In genomic region chr12:104938935-104939334, GRCm38 (mm10) we compare ENCODE assay signal across 9 mouse cellular contexts.
DNase-seq lines count a peak whose midpoint lies in the region; ATAC-seq and TF ChIP-seq lines count a peak whose summit lies in the region.
"Had no signal": no experiment of that assay in that cellular context is flagged by ENCODE, and none has a peak within 500 bp of the region (broad histone marks: within the 10 kb centered on the region; RNA-seq: fewer than 3 reads in every experiment).

No protein-coding gene starts in this region.

- peaks cover 17% of the 10 kb centered on the region; the same call in 1 of the 2 replicates for H3K4me1 ChIP-seq in hindbrain, embryonic 13.5 days (replicated peaks)
- H3K4me1 ChIP-seq in hindbrain, embryonic 12.5 days = peaks cover 9% of the 10 kb centered on the region; the same call in 1 of the 2 replicates
- H3K4me1 ChIP-seq in midbrain, embryonic 13.5 days (replicated peaks) = peaks cover 10% of the 10 kb centered on the region; the same call in 1 of the 2 replicates
- peaks cover 12% of the 10 kb centered on the region; the same call in 1 of the 2 replicates for H3K4me1 ChIP-seq in midbrain, embryonic 10.5 days
- no peaks in the 10 kb centered on the region for H3K4me1 ChIP-seq in forebrain, postnatal 0 days (ENCODE audit: insufficient read depth)
- no peaks in the 10 kb centered on the region for H3K4me1 ChIP-seq in small intestine, adult 2 months (ENCODE audit: control insufficient read depth, insufficient read depth, insufficient read length, low read length)

- no peak overlapping the region for H3K27ac ChIP-seq in hindbrain, embryonic 13.5 days
- no peak overlapping the region for H3K27ac ChIP-seq in hindbrain, embryonic 12.5 days
- H3K27ac ChIP-seq in midbrain, embryonic 13.5 days = no peak overlapping the region
- no peak overlapping the region for H3K27ac ChIP-seq in midbrain, embryonic 10.5 days (replicated peaks)
- H3K27ac ChIP-seq in forebrain, postnatal 0 days (ENCODE audit: low read depth, low read length) = no peak overlapping the region
- H3K27ac ChIP-seq in small intestine, adult 2 months (ENCODE audit: insufficient read depth, low read depth, low read length) = no peak overlapping the region

- TF ChIP-seq POLR2A in small intestine, adult 2 months (IDR thresholded peaks at IDR 0.05; ENCODE audit: low read depth, low read length) = no peak

- no peak for DNase-seq in midbrain, embryonic 10.5 days (ENCODE audit: low spot score)
- DNase-seq in forebrain, postnatal 0 days = no peak
- DNase-seq in urinary bladder, postnatal 25 days (ENCODE audit: low spot score) = no peak

- H3K9ac ChIP-seq in hindbrain, embryonic 13.5 days = no peak overlapping the region
- no peak overlapping the region for H3K9ac ChIP-seq in hindbrain, embryonic 12.5 days
- no peak overlapping the region for H3K9ac ChIP-seq in midbrain, embryonic 13.5 days (replicated peaks)
- H3K9ac ChIP-seq in forebrain, postnatal 0 days = no peak overlapping the region

- peaks cover 25% of the 10 kb centered on the region; the same call in 1 of the 2 replicates for H3K27me3 ChIP-seq in hindbrain, embryonic 13.5 days
- peaks cover 6% of the 10 kb centered on the region; the same call in 1 of the 2 replicates for H3K27me3 ChIP-seq in hindbrain, embryonic 12.5 days
- H3K27me3 ChIP-seq in midbrain, embryonic 13.5 days = peaks cover 11% of the 10 kb centered on the region
- H3K27me3 ChIP-seq in midbrain, embryonic 10.5 days (ENCODE audit: low read depth, poor library complexity, severe bottlenecking) = peaks cover 7% of the 10 kb centered on the region; the same call in 1 of the 2 replicates
- no peaks in the 10 kb centered on the region for H3K27me3 ChIP-seq in forebrain, postnatal 0 days (ENCODE audit: insufficient read depth, low read length)
- H3K27me3 ChIP-seq in small intestine, adult 2 months (ENCODE audit: control insufficient read depth, insufficient read depth, low read length) = no peaks in the 10 kb centered on the region
- H3K27me3 ChIP-seq: megakaryocyte, embryonic 14.5 days had no signal

- no peaks in the 10 kb centered on the region for H3K36me3 ChIP-seq in hindbrain, embryonic 13.5 days
- no peaks in the 10 kb centered on the region for H3K36me3 ChIP-seq in hindbrain, embryonic 12.5 days
- no peaks in the 10 kb centered on the region for H3K36me3 ChIP-seq in midbrain, embryonic 13.5 days
- no peaks in the 10 kb centered on the region for H3K36me3 ChIP-seq in midbrain, embryonic 10.5 days
- no peaks in the 10 kb centered on the region for H3K36me3 ChIP-seq in forebrain, postnatal 0 days (ENCODE audit: insufficient read depth)
- peaks cover 3% of the 10 kb centered on the region; the same call in 1 of the 2 replicates for H3K36me3 ChIP-seq in small intestine, adult 2 months (ENCODE audit: control insufficient read depth, insufficient read depth, low read length)

- 0 out of 2 replicates have a peak, but pooled peaks have one; percentile 19 for TF ChIP-seq CTCF in forebrain, postnatal 0 days (IDR thresholded peaks at IDR 0.05; ENCODE audit: low read depth)
- peak; percentile 11; the same call in 1 of the 2 replicates for TF ChIP-seq CTCF in small intestine, adult 2 months (IDR thresholded peaks at IDR 0.05; ENCODE audit: extremely low read depth, insufficient read length, insufficient replicate concordance, low read depth, low read length)

- 0 out of 2 replicates have a peak, but pooled peaks have one; percentile 25 for ATAC-seq in hindbrain, embryonic 13.5 days (ENCODE audit: low FRiP score)
- no peak for ATAC-seq in hindbrain, embryonic 12.5 days (ENCODE audit: low FRiP score)
- peak; percentile 34; the same call in 1 of the 2 replicates for ATAC-seq in midbrain, embryonic 13.5 days
- no peak; the same call in 1 of the 2 replicates for ATAC-seq in forebrain, postnatal 0 days
- no peak for ATAC-seq in erythroblast, adult 5-6 weeks (replicated peaks; ENCODE audit: low FRiP score, poor library complexity, severe bottlenecking)

- H3K4me3 ChIP-seq in hindbrain, embryonic 13.5 days = no peak overlapping the region
- H3K4me3 ChIP-seq in hindbrain, embryonic 12.5 days = no peak overlapping the region
- H3K4me3 ChIP-seq in midbrain, embryonic 13.5 days (replicated peaks) = no peak overlapping the region
- H3K4me3 ChIP-seq in midbrain, embryonic 10.5 days = no peak overlapping the region
- no peak overlapping the region for H3K4me3 ChIP-seq in forebrain, postnatal 0 days (ENCODE audit: low read depth, low read length)
- H3K4me3 ChIP-seq in small intestine, adult 2 months (ENCODE audit: low read depth, low read length) = no peak overlapping the region
- H3K4me3 ChIP-seq: megakaryocyte, embryonic 14.5 days had no signal

- no peaks in the 10 kb centered on the region for H3K9me3 ChIP-seq in hindbrain, embryonic 13.5 days
- 0 out of 2 replicates have a peak, but pooled peaks cover 4% of the 10 kb centered on the region for H3K9me3 ChIP-seq in hindbrain, embryonic 12.5 days (replicated peaks)
- no peaks in the 10 kb centered on the region for H3K9me3 ChIP-seq in midbrain, embryonic 13.5 days
- no peaks in the 10 kb centered on the region for H3K9me3 ChIP-seq in midbrain, embryonic 10.5 days (replicated peaks)
- H3K9me3 ChIP-seq in forebrain, postnatal 0 days (ENCODE audit: low read length) = no peaks in the 10 kb centered on the region

- 72% methylated on average over 5 of the region's 5 CpGs for WGBS in hindbrain, embryonic 13.5 days
- WGBS in hindbrain, embryonic 12.5 days = 67% methylated on average over 5 of the region's 5 CpGs
- WGBS in midbrain, embryonic 13.5 days = 73% methylated on average over 5 of the region's 5 CpGs
- 74% methylated on average over 5 of the region's 5 CpGs for WGBS in midbrain, embryonic 10.5 days
- WGBS in forebrain, postnatal 0 days = 65% methylated on average over 5 of the region's 5 CpGs
- 48% methylated on average over 5 of the region's 5 CpGs for WGBS in small intestine, adult 2 months

- no peak overlapping the region for H3K4me2 ChIP-seq in hindbrain, embryonic 13.5 days
- no peak overlapping the region for H3K4me2 ChIP-seq in hindbrain, embryonic 12.5 days (replicated peaks)
- no peak overlapping the region for H3K4me2 ChIP-seq in midbrain, embryonic 13.5 days (replicated peaks)
- H3K4me2 ChIP-seq in forebrain, postnatal 0 days (ENCODE audit: low read depth) = no peak overlapping the region

Comparison
In these comparisons a context has a peak if more than half of its experiments do, and no peak if none do; other contexts are left out.
1. ATAC-seq: peak in hindbrain, embryonic 13.5 days (single experiment) and midbrain, embryonic 13.5 days (single experiment); none in hindbrain, embryonic 12.5 days (single experiment), forebrain, postnatal 0 days (single experiment) and erythroblast, adult 5-6 weeks (single experiment).